Mouse (Mus musculus) heart, adult 18-20 months (tissue): ENCODE data around the gene Srebf2. TPM values are rescaled to one million over a fixed set of nuclear protein-coding genes. Genes with fewer than 3 reads are reported as not detected.
"Not testable (repeated sequence)": the region's sequence is repeated elsewhere in the genome, so short reads cannot be mapped to it uniquely, and the experiment has no call there.

Experiments
- DNase-seq, 2 experiments: peaks; one replicate each; pipeline ENCODE4 v3.0.0; 2021 to 2022; ENCODE audit warnings: mixed read lengths in 1 of 2
- total RNA-seq, 2 experiments: library from RNA; stranded (reverse); gene quantifications; 2 replicates each; pipeline ENCODE4 v1.2.3; 2021

Srebf2 gene
- total RNA-seq, 2 experiments from 2014 or later = 18.2 to 22.1 TPM

DNA sequence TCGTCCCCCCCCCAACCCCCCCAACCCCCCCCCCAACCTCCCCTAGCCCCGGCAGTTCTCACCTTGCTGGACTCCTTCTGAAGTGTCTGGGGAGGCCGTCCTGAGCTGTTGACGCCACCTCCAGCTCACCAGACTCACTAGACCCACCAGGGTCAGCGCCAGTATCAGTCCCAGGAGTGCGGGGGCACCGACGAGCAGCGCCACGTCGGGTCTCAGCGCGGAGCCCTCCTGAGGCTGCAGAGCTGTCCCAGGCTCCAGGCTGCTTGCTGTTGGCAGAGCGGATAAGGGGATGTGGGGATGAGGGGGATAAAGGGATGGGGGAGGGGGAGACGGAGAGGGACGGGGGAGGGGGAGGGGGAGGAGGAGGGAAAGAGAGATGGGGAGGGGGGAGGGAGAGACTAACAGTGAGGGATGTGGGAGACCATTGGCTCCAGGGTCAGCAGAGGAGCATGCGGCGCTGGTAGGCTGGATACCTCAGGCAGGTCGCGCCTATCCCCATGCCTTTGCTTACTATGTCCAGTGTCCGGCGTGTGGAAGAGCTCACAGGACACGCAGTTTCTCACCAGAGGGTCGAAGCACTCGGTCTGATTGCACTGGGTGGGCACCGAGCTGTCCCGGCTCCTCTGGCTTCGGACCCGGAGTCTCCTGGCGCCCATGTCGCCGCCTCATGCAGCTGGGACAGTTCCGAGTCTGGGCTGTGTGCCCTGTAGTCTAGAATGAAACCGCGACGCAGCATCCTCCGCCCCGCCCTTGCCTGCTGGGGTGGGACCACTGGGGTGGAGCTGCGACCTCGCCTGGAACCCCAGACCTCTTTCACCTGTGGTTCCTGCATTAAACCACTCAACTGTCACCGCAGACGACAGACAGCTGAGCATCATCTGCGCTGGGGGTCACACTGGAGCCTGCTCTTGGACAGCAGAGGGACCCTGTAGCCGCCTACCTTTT is 76.9 kb downstream of the Srebf2 start, which contains the start of gene Tnfrsf13c:
Tnfrsf13c (minus strand) TSS at position 713 of the 945 bp plus-strand sequence.
- peak; percentile 50 to 60 for DNase-seq

GRCm38 (mm10) chr15:82224602-82225215 is 77.7 kb downstream of the Srebf2 start:
- DNase-seq = no peak

- no peak for DNase-seq
These were observed 78.8 kb downstream of the Srebf2 start for GRCm38 (mm10) chr15:82225769-82226168.

GRCm38 (mm10) chr15:82229542-82230045 is 82.6 kb downstream of the Srebf2 start:
- no peak for DNase-seq

DNA sequence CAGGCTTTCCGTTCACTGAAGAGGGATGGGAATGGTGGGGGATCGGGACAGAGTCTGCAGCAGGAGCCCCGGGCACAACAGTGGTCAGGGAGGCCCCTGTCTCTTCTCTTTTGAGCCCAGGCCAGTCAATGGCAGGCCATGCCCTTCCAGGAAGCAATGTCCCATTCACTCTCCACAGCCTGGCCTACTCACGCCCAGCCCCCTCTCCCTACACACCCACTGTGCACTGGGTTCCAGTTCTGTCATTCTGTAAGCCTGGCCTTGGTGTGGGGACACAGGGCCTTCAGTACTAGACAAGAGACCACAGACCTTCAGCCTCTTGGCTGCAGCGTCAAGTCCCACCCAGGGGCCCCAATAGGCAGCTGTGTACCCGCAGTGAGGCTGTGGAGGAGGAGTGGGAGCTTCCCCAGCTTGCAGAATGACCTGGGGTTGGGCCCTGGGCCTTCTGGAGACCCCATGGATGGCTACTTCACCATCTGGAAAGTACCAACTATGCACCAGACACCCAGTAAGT is 83.2 kb downstream of the Srebf2 start:
- no peak for DNase-seq

DNA sequence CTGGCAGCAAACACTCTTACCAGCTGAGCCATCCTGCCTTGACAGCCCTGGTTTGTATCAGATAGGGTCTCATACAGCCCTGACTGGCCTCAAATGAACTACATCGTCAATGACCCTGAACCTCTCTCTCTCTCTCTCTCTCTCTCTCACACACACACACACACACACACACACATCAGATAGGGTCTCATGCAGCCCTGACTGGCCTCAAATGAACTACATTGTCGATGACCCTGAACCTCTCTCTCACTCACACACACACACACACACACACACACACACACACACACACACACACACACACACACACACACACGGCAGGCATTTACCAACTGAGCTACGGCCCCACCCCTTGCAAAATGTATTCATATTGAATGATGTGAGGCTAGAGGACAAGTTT is 84.1 kb downstream of the Srebf2 start:
- no peak for DNase-seq

- DNase-seq = peak; percentile 28 to 49
These were observed 84.8 kb downstream of the Srebf2 start for GRCm38 (mm10) chr15:82231591-82232378.

DNA sequence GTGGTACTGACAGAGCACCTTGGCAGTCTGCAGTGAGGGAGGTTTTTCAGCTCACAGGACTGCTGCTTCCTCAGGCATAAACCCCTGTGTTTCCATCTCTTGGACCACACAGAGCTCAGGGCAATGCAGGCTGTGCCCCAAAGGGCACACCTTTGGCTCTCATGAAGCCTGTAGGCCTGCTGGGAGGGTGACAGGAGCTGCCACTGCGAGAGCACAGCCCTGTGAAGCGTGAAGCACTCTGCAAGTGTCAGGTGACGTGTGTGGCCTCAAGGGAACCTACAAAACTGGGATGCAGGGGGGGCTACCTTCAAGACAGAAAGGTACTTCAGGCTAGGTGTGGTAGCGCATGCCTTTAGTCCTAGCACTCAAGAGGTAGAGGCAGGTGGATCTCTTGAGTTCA is 85.7 kb downstream of the Srebf2 start:
- DNase-seq = no peak

DNA sequence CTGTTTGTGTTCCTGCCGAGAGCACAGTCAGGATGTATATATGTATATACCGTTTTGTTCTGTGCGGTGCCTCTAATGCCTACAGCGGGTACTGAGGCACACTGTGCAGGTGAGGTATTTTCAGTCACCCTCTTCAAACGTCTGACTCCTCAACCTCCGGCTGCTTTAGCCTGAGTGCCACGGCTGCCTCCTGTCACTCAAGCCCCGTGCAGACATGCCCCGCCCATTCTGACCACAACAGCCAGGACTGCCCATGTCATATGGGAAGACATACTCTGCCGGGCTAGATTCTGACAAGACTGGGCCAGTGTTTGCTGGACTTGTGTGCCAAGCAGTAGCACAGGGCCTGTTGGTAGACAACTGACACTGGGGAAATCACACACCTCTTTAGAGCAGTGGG is 88.7 kb downstream of the Srebf2 start:
- DNase-seq = no peak

DNA sequence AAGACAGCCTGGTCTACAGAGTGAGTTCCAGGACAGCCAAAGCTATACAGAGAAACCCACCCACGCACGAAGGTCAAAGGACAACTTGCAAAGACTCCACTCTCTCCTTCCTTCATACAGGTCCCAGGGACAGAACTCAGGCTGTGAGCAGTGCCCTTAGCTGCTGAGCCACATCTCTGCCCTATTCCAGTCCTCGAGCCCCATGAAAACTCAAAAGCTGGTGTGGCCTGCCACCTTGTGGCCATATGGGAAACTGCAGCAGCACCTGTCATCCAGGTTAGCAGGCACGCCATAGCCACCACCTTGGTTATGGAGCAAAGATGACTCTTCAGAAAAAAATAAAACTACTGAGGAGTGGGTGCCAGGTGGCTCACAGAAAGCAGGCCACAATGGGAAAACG is 89.6 kb downstream of the Srebf2 start:
- DNase-seq = peak; percentile 81 to 92

- no peak for DNase-seq
These were observed 96.3 kb downstream of the Srebf2 start for GRCm38 (mm10) chr15:82243311-82243710.

DNA sequence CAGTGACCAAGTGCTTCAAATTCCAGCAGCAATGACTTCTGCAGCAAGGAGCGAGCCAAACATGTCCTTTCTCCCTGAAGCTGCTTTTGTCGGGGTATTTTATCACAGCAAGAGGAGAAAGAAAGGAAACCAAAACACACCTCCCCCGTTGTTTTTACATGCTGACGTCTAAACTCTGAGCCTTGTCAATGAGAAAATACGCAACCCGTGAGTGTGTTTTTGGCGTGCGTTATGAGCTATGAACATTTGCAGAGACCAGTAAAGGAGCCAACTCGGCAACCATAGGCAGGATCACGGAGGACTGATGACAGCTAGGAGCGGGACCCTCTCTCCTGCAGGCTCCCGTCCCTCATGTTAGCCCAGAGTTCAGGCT is 96.7 kb downstream of the Srebf2 start:
- no peak for DNase-seq

DNA sequence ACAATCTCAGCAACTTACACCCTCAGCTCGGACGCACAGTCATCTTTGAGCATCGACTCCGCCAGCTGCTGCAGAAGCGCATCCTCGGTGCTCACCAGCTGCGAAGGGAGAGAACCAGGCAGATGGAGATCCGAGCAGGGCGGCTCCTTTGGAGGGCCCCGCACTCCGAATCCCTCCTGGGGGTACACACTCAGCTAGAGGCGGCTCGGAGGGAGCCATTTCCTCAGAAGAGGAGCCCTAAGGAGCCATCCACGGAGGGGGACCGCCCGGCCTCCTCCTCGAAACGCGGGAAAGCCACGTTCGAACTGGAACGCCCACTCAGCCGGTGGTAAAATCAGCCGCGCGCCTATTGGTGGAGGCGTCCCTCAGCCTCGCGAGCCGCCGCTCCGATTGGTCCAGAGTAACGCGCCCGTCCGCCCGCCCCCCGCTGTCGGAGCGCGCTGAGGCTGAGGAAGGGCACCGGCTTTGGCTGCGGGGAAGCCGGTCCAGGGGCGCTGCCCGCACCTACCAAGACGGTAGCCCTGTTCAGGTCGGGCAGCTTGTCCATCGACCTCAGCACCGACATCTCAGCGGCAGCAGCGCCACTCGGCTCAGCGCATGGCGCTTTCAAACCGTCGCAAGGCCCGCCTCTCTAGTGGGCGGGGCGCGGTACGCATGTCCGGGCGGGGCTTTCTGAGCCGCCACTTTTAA is 97.3 kb downstream of the Srebf2 start, which contains the start of gene Cenpm:
Cenpm (minus strand) TSS at position 634 of the 690 bp plus-strand sequence.
- peak; percentile 94 to 96 for DNase-seq

DNA sequence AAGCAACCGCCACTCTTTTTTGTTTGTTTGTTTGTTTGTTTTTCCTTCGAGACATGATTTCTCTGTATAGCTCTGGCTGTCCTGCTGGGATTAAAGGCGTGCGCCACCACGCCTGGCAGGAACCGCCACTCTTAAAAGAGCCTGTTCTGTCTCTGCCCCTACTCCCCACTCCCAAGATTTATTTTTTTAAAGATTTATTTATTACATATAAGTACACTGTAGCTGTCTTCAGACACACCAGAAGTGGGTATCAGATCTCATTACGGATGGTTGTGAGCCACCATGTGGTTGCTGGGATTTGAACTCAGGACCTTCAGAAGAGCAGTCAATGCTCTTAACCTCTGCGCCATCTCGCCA is 97.8 kb downstream of the Srebf2 start:
- not testable (repeated sequence) for DNase-seq

- no peak for DNase-seq
These were observed 100.3 kb downstream of the Srebf2 start for GRCm38 (mm10) chr15:82247131-82247776.

GRCm38 (mm10) chr15:82251579-82251978 is 104.6 kb downstream of the Srebf2 start:
- DNase-seq = no peak

DNA sequence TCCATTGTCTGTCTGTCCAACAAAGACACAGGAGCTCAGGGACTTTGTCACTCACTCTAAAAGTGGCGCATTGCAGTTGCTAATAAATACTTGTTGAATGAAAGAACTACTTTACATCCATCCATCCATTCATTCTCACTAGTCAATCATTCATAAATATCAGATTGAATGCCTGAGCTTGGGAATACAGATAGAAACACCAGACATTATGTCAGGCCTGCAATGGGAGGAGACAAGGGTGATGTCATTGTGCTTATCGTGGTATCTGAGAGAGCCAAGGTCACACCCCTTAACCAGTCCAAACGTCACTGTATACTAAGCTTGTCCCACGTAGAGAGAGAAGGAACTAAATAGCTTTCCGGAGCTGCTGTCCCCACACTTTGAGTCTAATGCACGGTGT is 105.1 kb downstream of the Srebf2 start, which contains the start of gene 1500009C09Rik:
1500009C09Rik (plus strand) TSS at position 301 of the 400 bp plus-strand sequence.
- DNase-seq = no peak
